ENCODE assay signal across 12 mouse cellular contexts in the genomic region with DNA sequence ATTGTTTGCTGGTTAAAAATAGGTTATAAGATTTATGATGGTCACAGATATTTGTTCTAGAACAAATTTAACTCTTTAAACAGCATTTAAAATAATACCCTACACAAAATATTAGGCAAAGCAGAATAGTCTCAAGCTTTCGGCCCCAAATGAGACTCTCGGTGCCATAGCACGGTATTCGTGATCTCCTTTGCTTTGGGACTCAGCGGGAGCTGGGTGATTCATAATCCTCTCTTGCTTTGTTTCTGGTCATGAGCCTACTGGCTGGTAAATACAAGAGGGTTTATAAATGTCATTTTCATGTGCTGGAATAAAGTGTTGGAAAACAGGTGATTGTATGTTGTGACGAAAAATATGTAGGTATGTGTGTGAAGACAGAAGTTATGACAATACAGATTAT.
"Had no signal": no experiment of that assay in that cellular context is flagged by ENCODE, and none has a peak within 500 bp of the region (broad histone marks: within the 10 kb centered on the region; RNA-seq: fewer than 3 reads in every experiment).

No protein-coding gene starts in this region.

- H3K27ac ChIP-seq: layer of hippocampus, adult 2 months; limb, embryonic 12.5 days; liver, embryonic 13.5 days; lung, embryonic 15.5 days; midbrain, embryonic 12.5 days; neural tube, embryonic 12.5 days; stomach, postnatal 0 days had no signal

- H3K27me3 ChIP-seq: limb, embryonic 12.5 days; liver, embryonic 13.5 days; lung, embryonic 15.5 days; midbrain, embryonic 12.5 days; neural tube, embryonic 12.5 days had no signal

- H3K36me3 ChIP-seq: limb, embryonic 12.5 days; liver, embryonic 13.5 days; lung, embryonic 15.5 days; midbrain, embryonic 12.5 days; neural tube, embryonic 12.5 days had no signal

- H3K4me1 ChIP-seq: limb, embryonic 12.5 days; liver, embryonic 13.5 days; lung, embryonic 15.5 days; midbrain, embryonic 12.5 days; neural tube, embryonic 12.5 days had no signal

- DNase-seq: kidney, postnatal 10 days; kidney, postnatal 4 days; liver; liver, embryonic 13.5 days; liver, postnatal 0 days; thymus, postnatal 4 days had no signal

- H3K9me3 ChIP-seq: limb, embryonic 12.5 days; liver, embryonic 13.5 days; lung, embryonic 15.5 days; midbrain, embryonic 12.5 days; neural tube, embryonic 12.5 days had no signal

- H3K4me3 ChIP-seq: layer of hippocampus, adult 2 months; limb, embryonic 12.5 days; liver, embryonic 13.5 days; lung, embryonic 15.5 days; midbrain, embryonic 12.5 days; neural tube, embryonic 12.5 days had no signal
